ENCODE assay signal across 8 mouse cellular contexts in genomic region chr9:110732623-110733022, GRCm38 (mm10). TPM values are rescaled to one million over a fixed set of nuclear protein-coding genes. Genes with fewer than 3 reads are reported as not detected.
DNase-seq lines count a peak whose midpoint lies in the region; ATAC-seq and TF ChIP-seq lines count a peak whose summit lies in the region.

No protein-coding gene starts in this region.

- H3K4me1 ChIP-seq in spleen, adult 2 months (ENCODE audit: control insufficient read depth, insufficient read depth, insufficient read length): peaks cover 4% of the 10 kb centered on the region; the same call in 1 of the 2 replicates
- H3K4me1 ChIP-seq in embryonic facial prominence, embryonic 10.5 days: peaks cover 80% of the 10 kb centered on the region
- peaks cover 77% of the 10 kb centered on the region for H3K4me1 ChIP-seq in heart, embryonic 10.5 days
- H3K4me1 ChIP-seq in lung, embryonic 14.5 days (ENCODE audit: insufficient read depth): peaks cover 6% of the 10 kb centered on the region; the same call in 1 of the 2 replicates
- peaks cover 30% of the 10 kb centered on the region for H3K4me1 ChIP-seq in neural tube, embryonic 15.5 days

- peak in 1 of 2 experiments; percentile 31 for DNase-seq in spleen, adult 2 months (ENCODE audit: low read depth in 1 of 2, low spot score in 2 of 2)
- no peak for DNase-seq in spleen, postnatal 14 days (ENCODE audit: low spot score in 2 of 2)
- DNase-seq in embryonic facial prominence, embryonic 10.5 days (ENCODE audit: low spot score): peak; percentile 95
- peak; percentile 96 for DNase-seq in heart, embryonic 10.5 days (ENCODE audit: low spot score)
- DNase-seq in kidney, adult 9 months: peak; percentile 93
- peak; percentile 95 for DNase-seq in lung, embryonic 14.5 days
- peak; percentile 43 to 60 for DNase-seq in thymus, postnatal 36 days

- no peaks in the 10 kb centered on the region for H3K36me3 ChIP-seq in spleen, adult 2 months (ENCODE audit: control insufficient read depth, insufficient read depth, low read length)
- H3K36me3 ChIP-seq in embryonic facial prominence, embryonic 10.5 days (replicated peaks): peaks cover 25% of the 10 kb centered on the region
- H3K36me3 ChIP-seq in heart, embryonic 10.5 days: peaks cover 39% of the 10 kb centered on the region
- H3K36me3 ChIP-seq in lung, embryonic 14.5 days (ENCODE audit: insufficient read depth): peaks cover 46% of the 10 kb centered on the region
- H3K36me3 ChIP-seq in neural tube, embryonic 15.5 days: no peaks in the 10 kb centered on the region

- H3K27me3 ChIP-seq in spleen, adult 2 months (ENCODE audit: control insufficient read depth, insufficient read depth, low read length): no peaks in the 10 kb centered on the region
- H3K27me3 ChIP-seq in embryonic facial prominence, embryonic 10.5 days (replicated peaks; ENCODE audit: low read depth, poor library complexity, severe bottlenecking): peaks cover 81% of the 10 kb centered on the region
- peaks cover 29% of the 10 kb centered on the region for H3K27me3 ChIP-seq in heart, embryonic 10.5 days (ENCODE audit: insufficient read depth, poor library complexity, severe bottlenecking)
- H3K27me3 ChIP-seq in lung, embryonic 14.5 days (ENCODE audit: insufficient read depth, low read length): peaks cover 3% of the 10 kb centered on the region; the same call in 1 of the 2 replicates
- H3K27me3 ChIP-seq in neural tube, embryonic 15.5 days (replicated peaks): peaks cover 14% of the 10 kb centered on the region

- peak overlapping the region; percentile 42 for H3K9ac ChIP-seq in lung, embryonic 14.5 days
- peak overlapping the region; percentile 28 for H3K9ac ChIP-seq in neural tube, embryonic 15.5 days (replicated peaks)

- peak overlapping the region; percentile 7; the same call in 1 of the 2 replicates for H3K27ac ChIP-seq in spleen, adult 2 months (ENCODE audit: insufficient read depth, low read length)
- H3K27ac ChIP-seq in embryonic facial prominence, embryonic 10.5 days (replicated peaks): peak overlapping the region; percentile 79
- H3K27ac ChIP-seq in heart, embryonic 10.5 days: peak overlapping the region; percentile 78
- peak overlapping the region; percentile 39; the same call in 1 of the 2 replicates for H3K27ac ChIP-seq in lung, embryonic 14.5 days (ENCODE audit: low read depth)
- H3K27ac ChIP-seq in neural tube, embryonic 15.5 days (replicated peaks): peak overlapping the region; percentile 45

- no peak for TF ChIP-seq CTCF in spleen, adult 2 months (IDR thresholded peaks at IDR 0.05; ENCODE audit: extremely low read depth, insufficient read depth, insufficient read length, insufficient replicate concordance)
- TF ChIP-seq CTCF in lung, embryonic 14.5 days (IDR thresholded peaks at IDR 0.05; ENCODE audit: low read depth): no peak

- H3K4me2 ChIP-seq in lung, embryonic 14.5 days: peak overlapping the region; percentile 59
- peak overlapping the region; percentile 78 for H3K4me2 ChIP-seq in neural tube, embryonic 15.5 days

- WGBS in spleen, adult 2 months: under 1% methylated on average over 25 of the region's 26 CpGs
- under 1% methylated on average over 26 of the region's 26 CpGs for WGBS in embryonic facial prominence, embryonic 10.5 days
- 1% methylated on average over 26 of the region's 26 CpGs for WGBS in heart, embryonic 10.5 days
- 0% methylated on average over 26 of the region's 26 CpGs for WGBS in lung, embryonic 14.5 days
- under 1% methylated on average over 26 of the region's 26 CpGs for WGBS in neural tube, embryonic 15.5 days

- no peak for TF ChIP-seq POLR2A in spleen, adult 2 months (IDR thresholded peaks at IDR 0.05; ENCODE audit: low read depth, low read length)

- H3K9me3 ChIP-seq in embryonic facial prominence, embryonic 10.5 days: no peaks in the 10 kb centered on the region
- H3K9me3 ChIP-seq in heart, embryonic 10.5 days: no peaks in the 10 kb centered on the region
- no peaks in the 10 kb centered on the region for H3K9me3 ChIP-seq in lung, embryonic 14.5 days (ENCODE audit: low read depth, low read length)
- no peaks in the 10 kb centered on the region for H3K9me3 ChIP-seq in neural tube, embryonic 15.5 days (replicated peaks)

- ATAC-seq in lung, embryonic 14.5 days (ENCODE audit: insufficient read depth): peak; percentile 93
- peak; percentile 73 for ATAC-seq in neural tube, embryonic 15.5 days (ENCODE audit: low FRiP score)

- peak overlapping the region; percentile 56; the same call in 1 of the 2 replicates for H3K4me3 ChIP-seq in spleen, adult 2 months (ENCODE audit: extremely low read depth, insufficient read depth, insufficient read length)
- peak overlapping the region; percentile 56 for H3K4me3 ChIP-seq in embryonic facial prominence, embryonic 10.5 days
- H3K4me3 ChIP-seq in heart, embryonic 10.5 days: peak overlapping the region; percentile 58
- peak overlapping the region; percentile 29 for H3K4me3 ChIP-seq in lung, embryonic 14.5 days (ENCODE audit: low read depth, low read length)
- peak overlapping the region; percentile 44 for H3K4me3 ChIP-seq in neural tube, embryonic 15.5 days (replicated peaks)

RNA-seq across cellular contexts. Expression of gene Myl3, which starts 9.0 kb away (rescaled TPM):
- 0.94 TPM in 1 of 2 replicates, not detected in the other for polyA plus RNA-seq in spleen, adult 2 months (2012; rRNA removed)
- 0.86 and 4.4 TPM in 2 replicates for polyA plus RNA-seq in embryonic facial prominence, embryonic 10.5 days (2016; fragmentation: Nextera tagmentation; extraction: Ambion mirVana)
- 1,835 and 3,713 TPM in 2 replicates for polyA plus RNA-seq in heart, embryonic 10.5 days (2016; fragmentation: Nextera tagmentation; extraction: Ambion mirVana)
- polyA plus RNA-seq in lung, embryonic 14.5 days (2014; fragmentation: Nextera tagmentation; extraction: Ambion mirVana): 1.9 TPM in 2 replicates
- 1.9 and 4.1 TPM in 2 replicates for polyA plus RNA-seq in neural tube, embryonic 15.5 days (2015; fragmentation: Nextera tagmentation; extraction: Ambion mirVana)

RNA-seq across cellular contexts. Expression of gene Pth1r, which starts 14.3 kb away (rescaled TPM):
- polyA plus RNA-seq in spleen, adult 2 months (2012; rRNA removed): 11.0 and 14.0 TPM in 2 replicates
- polyA plus RNA-seq in embryonic facial prominence, embryonic 10.5 days (2016; fragmentation: Nextera tagmentation; extraction: Ambion mirVana): 39.2 and 46.3 TPM in 2 replicates
- polyA plus RNA-seq in heart, embryonic 10.5 days (2016; fragmentation: Nextera tagmentation; extraction: Ambion mirVana): 41.3 and 49.7 TPM in 2 replicates
- 88.6 and 97.8 TPM in 2 replicates for polyA plus RNA-seq in lung, embryonic 14.5 days (2014; fragmentation: Nextera tagmentation; extraction: Ambion mirVana)
- polyA plus RNA-seq in neural tube, embryonic 15.5 days (2015; fragmentation: Nextera tagmentation; extraction: Ambion mirVana): 12.9 and 17.0 TPM in 2 replicates

Comparison
In these comparisons a context has a peak if more than half of its experiments do, and no peak if none do; other contexts are left out.
1. DNase-seq: peak in embryonic facial prominence, embryonic 10.5 days (single experiment), heart, embryonic 10.5 days (single experiment), kidney, adult 9 months (single experiment), lung, embryonic 14.5 days (single experiment) and thymus, postnatal 36 days (2 of 2); none in spleen, postnatal 14 days (0 of 2).
2. H3K27ac ChIP-seq: peak in every context shown above with its lines; median percentile 79 in embryonic facial prominence, embryonic 10.5 days; 78 in heart, embryonic 10.5 days; 45 in neural tube, embryonic 15.5 days; 39 in lung, embryonic 14.5 days; 7 in spleen, adult 2 months.
3. RNA of gene Myl3, which starts 9.0 kb away (polyA plus RNA-seq): 1,835 to 3,713 TPM in heart, embryonic 10.5 days; 1.9 to 4.1 TPM in neural tube, embryonic 15.5 days, 1.9 TPM in lung, embryonic 14.5 days, 0.94 TPM in spleen, adult 2 months and 0.86 to 4.4 TPM in embryonic facial prominence, embryonic 10.5 days; every median in the first group is over 100 times any median in the second.
4. Peak in every context shown above with its lines, with median percentiles within 50 percentile points of each other: H3K4me3 ChIP-seq.